Mouse (Mus musculus): Measurements from ENCODE around the gene Tmem9b.

Tmem9b gene

GRCm38 (mm10) chr7:109752008-109752925 lies at the start of gene Tmem9b:
Tmem9b (minus strand) TSS chr7:109752875.
- DNase-seq (ENCODE audit: extremely low read depth, low read depth): peak; percentile 27

- DNase-seq (ENCODE audit: extremely low read depth, low read depth): no peak
These were observed 48.0 kb upstream of the Tmem9b start for GRCm38 (mm10) chr7:109800626-109801025.

GRCm38 (mm10) chr7:109799168-109799567 lies 46.5 kb upstream of the Tmem9b start:
- DNase-seq (ENCODE audit: extremely low read depth, low read depth): no peak

GRCm38 (mm10) chr7:109795564-109795963 lies 42.9 kb upstream of the Tmem9b start:
- no peak for DNase-seq (ENCODE audit: extremely low read depth, low read depth)

GRCm38 (mm10) chr7:109794556-109794955 lies 41.9 kb upstream of the Tmem9b start:
- DNase-seq (ENCODE audit: extremely low read depth, low read depth): no peak

- DNase-seq (ENCODE audit: extremely low read depth, low read depth): peak; percentile 41
These were observed 40.1 kb upstream of the Tmem9b start for GRCm38 (mm10) chr7:109792759-109793158.

GRCm38 (mm10) chr7:109790818-109791217 lies 38.1 kb upstream of the Tmem9b start:
- no peak for DNase-seq (ENCODE audit: extremely low read depth, low read depth)

GRCm38 (mm10) chr7:109787860-109788259 lies 35.2 kb upstream of the Tmem9b start:
- peak; percentile 76 for DNase-seq (ENCODE audit: extremely low read depth, low read depth)

GRCm38 (mm10) chr7:109783281-109783680 lies 30.6 kb upstream of the Tmem9b start:
- DNase-seq (ENCODE audit: extremely low read depth, low read depth): no peak

- DNase-seq (ENCODE audit: extremely low read depth, low read depth): no peak
These were observed 29.0 kb upstream of the Tmem9b start, which contains the start of gene Nrip3 for GRCm38 (mm10) chr7:109781470-109782203. Nrip3 (minus strand) TSS chr7:109782025.

GRCm38 (mm10) chr7:109781087-109781469 lies 28.4 kb upstream of the Tmem9b start:
- no peak for DNase-seq (ENCODE audit: extremely low read depth, low read depth)

- peak; percentile 57 for DNase-seq (ENCODE audit: extremely low read depth, low read depth)
These were observed 19.6 kb upstream of the Tmem9b start for GRCm38 (mm10) chr7:109772251-109772650.

- peak; percentile 59 for DNase-seq (ENCODE audit: extremely low read depth, low read depth)
These were observed 16.2 kb upstream of the Tmem9b start for GRCm38 (mm10) chr7:109768699-109769383.

- no peak for DNase-seq (ENCODE audit: extremely low read depth, low read depth)
These were observed 15.1 kb upstream of the Tmem9b start for GRCm38 (mm10) chr7:109767575-109768350.

- DNase-seq (ENCODE audit: extremely low read depth, low read depth): no peak
These were observed 11.3 kb upstream of the Tmem9b start for GRCm38 (mm10) chr7:109764009-109764408.

GRCm38 (mm10) chr7:109756291-109756690 lies 3.6 kb upstream of the Tmem9b start:
- DNase-seq (ENCODE audit: extremely low read depth, low read depth): no peak

- DNase-seq (ENCODE audit: extremely low read depth, low read depth): no peak
These were observed 1.4 kb upstream of the Tmem9b start for GRCm38 (mm10) chr7:109754034-109754433.

GRCm38 (mm10) chr7:109751427-109752007 lies 1.2 kb downstream of the Tmem9b start:
- DNase-seq (ENCODE audit: extremely low read depth, low read depth): peak; percentile 20

- DNase-seq (ENCODE audit: extremely low read depth, low read depth): no peak
These were observed 4.9 kb downstream of the Tmem9b start for GRCm38 (mm10) chr7:109747747-109748146.

- DNase-seq (ENCODE audit: extremely low read depth, low read depth): no peak
These were observed 11.0 kb downstream of the Tmem9b start for GRCm38 (mm10) chr7:109741703-109742102.
